ENCODE assay signal across 14 mouse cellular contexts in genomic region chr10:80186649-80187048, GRCm38 (mm10).
"Had no signal": no experiment of that assay in that cellular context is flagged by ENCODE, and none has a peak within 500 bp of the region (broad histone marks: within the 10 kb centered on the region; RNA-seq: fewer than 3 reads in every experiment).

No protein-coding gene starts in this region.

- H3K9ac ChIP-seq: limb, embryonic 12.5 days; liver, embryonic 13.5 days; liver, postnatal 0 days; lung, embryonic 15.5 days; stomach, embryonic 15.5 days had no signal

- H3K27ac ChIP-seq: limb, embryonic 12.5 days; liver, embryonic 13.5 days; lung, embryonic 15.5 days; neural tube, embryonic 13.5 days; stomach, embryonic 15.5 days had no signal

- H3K9me3 ChIP-seq: limb, embryonic 12.5 days; liver, embryonic 13.5 days; lung, embryonic 15.5 days; neural tube, embryonic 13.5 days; stomach, embryonic 15.5 days had no signal

- ATAC-seq: liver, postnatal 0 days had no signal

- H3K4me2 ChIP-seq: limb, embryonic 12.5 days; liver, embryonic 13.5 days; lung, embryonic 15.5 days; neural tube, embryonic 13.5 days; stomach, embryonic 15.5 days had no signal

- DNase-seq: kidney, adult 8-10 months; kidney, postnatal 25 days; layer of hippocampus, adult 9-11 months; layer of hippocampus, postnatal 36 days; liver; liver, embryonic 13.5 days; liver, postnatal 0 days; right cerebral cortex, postnatal 14 days; thymus, adult 2 months; thymus, postnatal 25 days had no signal

- H3K4me3 ChIP-seq: limb, embryonic 12.5 days; liver, embryonic 13.5 days; lung, embryonic 15.5 days; neural tube, embryonic 13.5 days; stomach, embryonic 15.5 days had no signal

- H3K36me3 ChIP-seq: liver, embryonic 13.5 days; stomach, embryonic 15.5 days had no signal

- H3K27me3 ChIP-seq: neural tube, embryonic 13.5 days had no signal
